ENCODE assay signal across 21 mouse cellular contexts in the genomic region with DNA sequence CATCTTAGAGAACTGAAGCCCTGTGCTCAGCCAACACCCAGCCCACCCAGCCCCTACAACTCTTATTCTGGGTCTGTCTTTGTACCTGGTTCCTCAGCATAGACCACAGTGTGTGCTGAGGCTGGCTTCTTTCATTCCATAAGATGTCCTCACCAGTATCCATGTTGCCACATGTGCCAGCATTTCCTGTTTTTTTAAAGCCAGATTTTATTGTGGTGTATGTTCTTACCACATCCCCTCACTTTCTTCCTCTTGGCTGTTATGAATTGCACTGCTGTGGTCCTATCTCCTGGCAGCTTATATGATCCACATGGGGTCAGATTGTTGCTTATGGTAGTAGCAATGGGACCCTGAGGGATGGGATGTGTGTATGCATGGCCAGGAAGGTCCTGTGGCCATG.
DNase-seq lines count a peak whose midpoint lies in the region; ATAC-seq lines count a peak whose summit lies in the region.
"Had no signal": no experiment of that assay in that cellular context is flagged by ENCODE, and none has a peak within 500 bp of the region (broad histone marks: within the 10 kb centered on the region; RNA-seq: fewer than 3 reads in every experiment).

No protein-coding gene starts in this region.

- DNase-seq in heart, adult 11 months, result peak; percentile 21
- DNase-seq in heart, postnatal 14 days, result no peak
- no peak for DNase-seq in left cerebral cortex, adult 11 months (ENCODE audit: low spot score)
- DNase-seq in urinary bladder, adult 18-20 months (ENCODE audit: low spot score in 2 of 2), result no peak
- no peak for DNase-seq in left cerebral cortex, postnatal 36 days (ENCODE audit: low spot score in 2 of 2)
- DNase-seq: adrenal gland, adult 8-10 months; adrenal gland, postnatal 14 days; adrenal gland, postnatal 36 days; cerebellum, adult 11-12 months; cerebellum, adult 2 months; cerebellum, adult 9-10 months; cerebellum, postnatal 10 days; cerebellum, postnatal 25 days; embryo, embryonic 11 days had no signal

- ATAC-seq in common myeloid progenitor, adult 5-6 weeks (replicated peaks; ENCODE audit: low read depth, poor library complexity, severe bottlenecking), result peak; percentile 75
- ATAC-seq in hematopoietic stem cell, adult 5-6 weeks (replicated peaks in 1 of 2; ENCODE audit: insufficient read depth in 1 of 2, low FRiP score in 2 of 2, low TSS enrichment in 1 of 2, low read depth in 1 of 2, poor library complexity in 2 of 2, severe bottlenecking in 2 of 2), result peak; percentile 32 to 43; a peak in 2 of 4 replicates
- ATAC-seq in megakaryocyte progenitor cell, adult 5-6 weeks (replicated peaks; ENCODE audit: poor library complexity), result peak; percentile 73
- ATAC-seq: activated CD4-positive, CD25-positive, alpha-beta regulatory T cell, adult 4 months; forebrain, embryonic 14.5 days; forebrain, embryonic 16.5 days; Patski had no signal

- intact Hi-C loops in heart, postnatal 14 days (cut with DNase I), result no loop called here
- intact Hi-C loops in left cerebral cortex, postnatal 36 days (cut with DNase I), result loop anchor here (2.0 to 5.0 kb wide), 2 partner anchors 97 to 232 kb away; a partner anchor contains a TSS
